Mouse (Mus musculus) liver, embryonic 12.5 days (tissue): ENCODE measurements around the gene Utrn. TPM values are rescaled to one million over a fixed set of nuclear protein-coding genes. Genes with fewer than 3 reads are reported as not detected.

Source experiments
- ATAC-seq: fragments of 200-750 bp; cut with Nextera tagmentation; 2 replicates; pipeline ENCODE4 v1.8.0; 2017; ENCODE audit warnings: moderate number of reproducible peaks, mild to moderate bottlenecking, moderate library complexity
- H3K27ac ChIP-seq: fragments of 300-500 bp; sonication (generic); 2 replicates; pipeline ENCODE4 v1.5.1; 2016; ENCODE audit warnings: mild to moderate bottlenecking
- H3K27me3 ChIP-seq: fragments of 300-500 bp; sonication (generic); replicated peaks from 2 replicates; pipeline ENCODE4 v1.6.1; 2016; ENCODE audit warnings: mild to moderate bottlenecking, moderate library complexity
- H3K36me3 ChIP-seq: fragments of 300-500 bp; sonication (generic); 2 replicates; pipeline ENCODE4 v1.6.1; 2016; ENCODE audit warnings: mild to moderate bottlenecking, moderate library complexity
- H3K4me1 ChIP-seq: fragments of 300-500 bp; sonication (generic); 2 replicates; pipeline ENCODE4 v1.6.1; 2016
- H3K4me2 ChIP-seq: fragments of 300-500 bp; sonication (generic); 2 replicates; pipeline ENCODE4 v1.6.1; 2016; ENCODE audit warnings: mild to moderate bottlenecking, moderate library complexity
- H3K4me3 ChIP-seq: fragments of 300-500 bp; sonication (generic); 2 replicates; pipeline ENCODE4 v1.5.1; 2016; ENCODE audit warnings: mild to moderate bottlenecking, moderate library complexity
- H3K9ac ChIP-seq: fragments of 300-500 bp; sonication (generic); 2 replicates; pipeline ENCODE4 v1.6.1; 2016; ENCODE audit warnings: mild to moderate bottlenecking, moderate library complexity
- H3K9me3 ChIP-seq: fragments of 300-500 bp; sonication (generic); replicated peaks from 2 replicates; pipeline ENCODE4 v1.6.1; 2016; ENCODE audit warnings: mild to moderate bottlenecking, moderate library complexity
- WGBS: fragments of 180-500 bp; shearing (Covaris S2); methylation state at CpG from one replicate; pipeline ENCODE4 v1.1.7; 2016; ENCODE audit not compliant: insufficient replicate concordance; 5-methylcytosine and 5-hydroxymethylcytosine counted together
- polyA plus RNA-seq: library from polyadenylated mRNA; unstranded; fragments of >200 nt; fragmentation: Nextera tagmentation; extraction: Ambion mirVana; gene quantifications from 2 replicates; pipeline ENCODE4 v1.2.1, GENCODE M21; 2016

Gene Utrn
- polyA plus RNA-seq, 1 experiment from 2014 or later = 14.9 TPM

DNA sequence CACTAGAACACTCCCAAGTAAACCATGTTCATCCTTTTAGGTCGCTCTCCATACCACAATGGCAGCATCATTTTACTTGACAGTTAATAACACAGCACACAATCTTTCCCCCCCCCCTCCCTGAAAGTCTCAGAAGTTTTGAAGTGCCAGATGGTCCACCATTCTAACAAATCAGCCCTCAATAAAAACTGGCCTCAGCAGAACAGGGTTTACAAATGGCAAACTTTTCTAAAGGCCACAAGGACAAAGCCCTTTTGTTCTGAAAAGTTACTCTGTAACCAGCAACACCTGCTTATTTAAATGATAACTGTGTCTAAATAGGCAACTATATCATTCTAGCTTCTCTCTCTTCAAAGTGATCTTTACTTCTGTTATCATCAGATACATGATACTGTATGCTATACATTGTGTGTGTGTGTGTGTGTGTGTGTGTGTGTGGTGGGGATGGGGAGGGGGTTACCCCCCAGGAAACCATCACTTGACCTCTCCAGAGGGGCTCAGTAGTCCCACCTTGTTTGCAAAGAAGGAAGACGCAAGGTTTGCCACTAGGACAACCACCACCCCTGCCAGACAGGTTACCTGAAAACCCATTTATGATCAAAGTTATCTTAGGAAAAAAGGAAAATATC, 315.0 kb downstream of the Utrn start:
- Histone ChIP-seq H3K4me3 (no peak overlapping the region), H3K27ac (no peak overlapping the region), H3K36me3 (no peaks in the 10 kb centered on the region), H3K4me1 (peaks cover 5% of the 10 kb centered on the region; the same call in 1 of the 2 replicates), H3K9me3 (no peaks in the 10 kb centered on the region), H3K9ac (no peak overlapping the region), H3K4me2 (no peak overlapping the region), H3K27me3 (no peaks in the 10 kb centered on the region)
- ATAC-seq = no peak
- 71% methylated on average over 2 of the region's 2 CpGs for WGBS

DNA sequence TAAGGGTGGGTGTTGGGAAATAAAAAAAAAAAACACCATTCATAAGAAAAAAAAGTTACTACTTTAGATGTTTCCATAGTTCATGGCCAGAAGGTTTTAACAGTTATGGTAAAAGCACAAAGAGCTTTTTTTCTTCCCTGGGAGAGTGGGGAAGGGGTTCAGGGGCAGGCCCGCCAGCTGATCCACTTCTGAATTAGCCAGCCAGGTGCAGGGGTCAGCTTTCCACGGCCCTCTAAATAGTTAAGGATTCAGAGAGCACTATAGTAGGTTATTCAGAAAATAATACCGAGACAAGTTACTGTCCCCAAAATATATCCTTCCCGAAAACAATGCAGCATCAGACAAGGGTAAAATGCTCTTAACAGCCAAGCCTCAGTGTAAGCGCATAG, 316.3 kb downstream of the Utrn start:
- no peak overlapping the region for H3K4me3 ChIP-seq
- no peaks in the 10 kb centered on the region for H3K9me3 ChIP-seq
- H3K27ac ChIP-seq = no peak overlapping the region; the same call in 1 of the 2 replicates
- H3K27me3 ChIP-seq = no peaks in the 10 kb centered on the region
- WGBS = 67% methylated on average over 5 of the region's 5 CpGs
- H3K4me1 ChIP-seq = peaks cover 18% of the 10 kb centered on the region
- no peak for ATAC-seq
- no peaks in the 10 kb centered on the region for H3K36me3 ChIP-seq
- no peak overlapping the region for H3K4me2 ChIP-seq
- H3K9ac ChIP-seq = no peak overlapping the region

DNA sequence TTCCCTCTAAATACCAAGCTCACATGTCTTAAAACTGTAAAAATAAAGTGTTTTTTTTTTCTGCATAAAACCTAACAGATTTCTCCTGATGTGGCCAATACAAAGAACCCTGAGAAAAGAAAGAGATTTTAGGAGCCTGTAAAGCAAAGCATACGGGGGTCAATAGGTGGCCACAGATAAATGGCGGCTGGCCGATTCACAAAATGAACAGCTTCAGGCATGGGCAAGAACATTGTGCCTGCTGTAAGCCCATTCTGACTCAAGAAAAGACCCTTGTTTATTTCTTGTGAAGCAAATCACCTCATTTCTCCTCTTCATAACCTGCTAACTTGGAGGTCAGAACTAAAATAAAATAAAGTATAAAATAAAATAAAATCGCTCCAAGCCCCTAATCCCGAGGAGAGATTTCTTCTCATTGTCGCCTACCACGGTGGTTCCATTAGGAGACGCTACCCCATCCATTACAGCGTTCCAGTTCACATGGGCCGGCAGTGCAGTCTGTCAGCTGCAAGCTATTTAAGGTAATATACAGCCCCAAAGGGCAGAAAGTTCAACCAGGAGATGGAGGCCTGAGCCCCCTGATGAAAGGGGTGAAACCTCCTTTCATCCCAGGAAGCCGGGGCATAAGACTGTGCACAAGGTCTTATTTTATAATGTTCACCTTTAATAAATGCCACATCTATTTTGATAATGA, 316.8 kb downstream of the Utrn start:
- 71% methylated on average over 11 of the region's 11 CpGs for WGBS
- H3K9me3 ChIP-seq = no peaks in the 10 kb centered on the region

DNA sequence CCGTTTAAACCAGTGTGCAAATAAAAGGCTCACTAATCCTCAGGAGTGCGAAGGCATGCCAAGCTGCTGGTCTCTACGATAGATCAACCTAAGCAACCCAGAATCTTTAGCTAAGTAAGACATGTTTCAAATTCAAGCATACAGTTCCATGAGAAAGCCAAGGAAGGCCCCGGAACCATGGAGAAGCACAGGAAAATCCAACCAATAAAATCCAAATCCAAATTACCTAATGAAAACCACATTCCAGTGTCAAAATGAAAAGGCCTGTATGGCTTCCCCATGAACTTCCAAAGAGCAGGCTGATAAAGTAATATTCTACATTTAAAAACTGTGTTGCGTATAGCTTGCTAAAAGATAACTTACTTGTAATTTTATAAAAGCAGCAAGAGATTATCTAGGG, 317.4 kb downstream of the Utrn start:
- H3K4me1 ChIP-seq = peaks cover 19% of the 10 kb centered on the region
- no peaks in the 10 kb centered on the region for H3K27me3 ChIP-seq
- no peaks in the 10 kb centered on the region for H3K9me3 ChIP-seq
- no peak overlapping the region for H3K9ac ChIP-seq
- 79% methylated on average over 5 of the region's 5 CpGs for WGBS
- H3K4me3 ChIP-seq = no peak overlapping the region
- H3K27ac ChIP-seq = no peak overlapping the region
- no peaks in the 10 kb centered on the region for H3K36me3 ChIP-seq
- no peak for ATAC-seq
- no peak overlapping the region for H3K4me2 ChIP-seq

More for the DNA sequence above, 316.8 kb downstream of the Utrn start:
- no peak overlapping the region for H3K4me3 ChIP-seq
- H3K27me3 ChIP-seq = no peaks in the 10 kb centered on the region
- no peak for ATAC-seq
- no peaks in the 10 kb centered on the region for H3K36me3 ChIP-seq
- H3K9ac ChIP-seq = no peak overlapping the region
- H3K4me2 ChIP-seq = no peak overlapping the region
- peaks cover 19% of the 10 kb centered on the region for H3K4me1 ChIP-seq
- no peak overlapping the region for H3K27ac ChIP-seq

DNA sequence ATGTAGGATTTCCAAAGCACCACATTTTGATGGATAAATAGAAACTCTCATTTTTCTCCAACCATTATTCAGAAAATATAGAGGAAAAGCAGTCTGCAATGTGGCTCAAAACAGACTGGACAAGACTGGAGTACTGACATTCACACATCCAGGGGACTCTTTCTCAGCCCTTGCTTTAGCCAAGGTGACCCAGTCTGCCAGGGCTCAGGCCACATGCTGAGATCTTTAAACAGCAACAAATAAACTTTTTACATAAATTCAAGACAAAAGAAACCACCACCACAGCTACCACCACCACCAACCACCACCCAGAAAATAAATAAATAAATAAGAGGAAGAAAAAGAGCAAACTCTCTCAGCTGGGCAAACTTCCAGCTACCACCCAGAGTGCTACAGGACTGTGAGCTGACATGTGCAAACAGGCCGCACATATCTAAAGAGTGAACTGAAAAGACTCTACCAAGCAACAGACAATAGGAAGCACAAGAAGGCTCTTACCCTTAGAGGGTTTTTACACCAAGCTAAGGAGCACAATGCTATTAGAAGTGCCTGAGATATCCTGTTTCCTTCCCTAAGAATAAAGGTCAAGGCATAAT, 319.1 kb downstream of the Utrn start:
- no peak overlapping the region for H3K4me2 ChIP-seq
- no peaks in the 10 kb centered on the region for H3K27me3 ChIP-seq
- H3K4me1 ChIP-seq = peaks cover 19% of the 10 kb centered on the region
- no peak overlapping the region for H3K9ac ChIP-seq
- no peak for ATAC-seq
- H3K9me3 ChIP-seq = no peaks in the 10 kb centered on the region
- H3K4me3 ChIP-seq = no peak overlapping the region
- H3K27ac ChIP-seq = no peak overlapping the region
- WGBS = 45% methylated on average over 1 of the region's 1 CpGs
- no peaks in the 10 kb centered on the region for H3K36me3 ChIP-seq

DNA sequence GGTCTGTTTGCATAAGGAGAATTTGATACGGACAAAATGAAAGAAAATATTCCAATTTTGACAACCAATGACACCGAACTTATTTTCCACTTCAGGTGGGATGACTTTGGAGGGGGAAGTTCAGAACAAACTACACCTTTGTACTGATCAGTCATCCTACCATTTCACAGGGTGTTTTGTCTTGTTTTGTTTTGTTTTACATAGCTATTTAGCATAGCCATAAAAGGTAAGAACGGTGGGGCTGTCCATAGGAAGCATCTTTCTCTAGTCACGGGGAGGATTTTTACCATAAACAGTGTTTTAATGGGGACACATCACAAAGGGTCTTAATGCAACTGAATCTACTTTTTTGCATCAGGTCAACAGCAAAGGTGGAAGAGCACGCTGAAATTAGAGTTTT, 319.9 kb downstream of the Utrn start:
- H3K9ac ChIP-seq = no peak overlapping the region
- WGBS = 32% methylated on average over 5 of the region's 5 CpGs
- H3K9me3 ChIP-seq = no peaks in the 10 kb centered on the region
- H3K4me3 ChIP-seq = no peak overlapping the region
- no peaks in the 10 kb centered on the region for H3K36me3 ChIP-seq
- H3K27me3 ChIP-seq = no peaks in the 10 kb centered on the region
- H3K4me2 ChIP-seq = peak overlapping the region; percentile 65; the same call in 1 of the 2 replicates
- peaks cover 19% of the 10 kb centered on the region for H3K4me1 ChIP-seq
- no peak for ATAC-seq
- no peak overlapping the region for H3K27ac ChIP-seq

DNA sequence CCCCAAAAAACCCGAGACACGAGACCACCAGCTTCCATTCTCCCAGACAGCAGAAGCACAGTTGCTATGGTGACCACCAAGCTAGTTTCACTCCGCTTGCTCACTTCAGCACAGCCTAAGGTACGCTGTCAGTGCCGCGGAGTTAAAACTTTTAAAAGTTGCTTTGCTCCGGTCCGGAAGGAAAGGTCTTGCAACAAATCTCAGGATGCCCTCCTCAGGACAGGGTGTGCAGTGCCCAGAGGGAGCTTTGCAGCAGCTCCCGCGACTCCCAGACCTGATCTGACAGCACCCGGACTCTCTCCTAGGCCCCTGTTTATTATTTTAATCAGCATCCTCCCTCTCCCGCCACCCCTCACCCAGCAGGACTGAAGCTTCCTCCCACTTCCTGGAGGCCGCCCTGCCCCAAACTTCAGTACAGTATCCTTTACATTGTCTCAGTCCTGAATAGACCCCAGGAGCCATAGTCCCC, 320.5 kb downstream of the Utrn start:
- peak; percentile 47; the same call in 1 of the 2 replicates for ATAC-seq
- Histone ChIP-seq H3K9ac (no peak overlapping the region), H3K4me1 (peaks cover 19% of the 10 kb centered on the region), H3K9me3 (no peaks in the 10 kb centered on the region), H3K27ac (no peak overlapping the region), H3K4me3 (peak overlapping the region; percentile 44), H3K27me3 (no peaks in the 10 kb centered on the region), H3K4me2 (peak overlapping the region; percentile 65), H3K36me3 (no peaks in the 10 kb centered on the region)
- WGBS = under 1% methylated on average over 13 of the region's 13 CpGs

DNA sequence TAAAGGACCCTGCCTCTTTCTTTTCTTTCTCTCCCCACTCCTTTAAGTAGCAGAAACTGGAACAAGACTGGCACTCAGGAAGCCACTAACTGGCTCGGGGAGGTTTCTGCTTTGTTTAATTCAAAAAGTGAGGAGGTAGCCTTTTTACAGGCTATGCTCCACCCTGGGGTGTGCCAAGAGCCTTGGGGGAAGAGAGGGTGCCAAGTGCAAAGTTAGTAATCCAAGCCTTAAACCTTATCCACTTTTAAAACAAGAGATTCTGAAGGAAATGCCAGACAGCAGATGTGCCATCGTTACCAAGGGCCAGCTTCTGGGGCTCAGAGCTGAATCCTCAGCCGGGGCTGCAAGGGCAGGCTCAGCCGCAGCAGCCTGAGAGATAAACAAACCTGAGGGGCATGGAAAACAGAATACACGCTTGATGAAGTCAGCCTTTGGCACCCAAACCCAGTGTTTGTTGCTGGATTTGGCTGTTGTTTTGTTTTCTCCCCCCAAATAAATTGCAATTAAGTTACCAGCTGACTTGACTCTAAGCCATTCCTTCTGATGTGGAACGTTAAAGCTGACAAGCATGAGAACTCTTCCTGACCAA, 322.0 kb downstream of the Utrn start:
- no peak overlapping the region for H3K4me3 ChIP-seq
- no peaks in the 10 kb centered on the region for H3K9me3 ChIP-seq
- H3K4me1 ChIP-seq = peaks cover 19% of the 10 kb centered on the region
- no peaks in the 10 kb centered on the region for H3K27me3 ChIP-seq
- no peaks in the 10 kb centered on the region for H3K36me3 ChIP-seq
- no peak overlapping the region for H3K9ac ChIP-seq
- no peak overlapping the region for H3K4me2 ChIP-seq
- 48% methylated on average over 6 of the region's 6 CpGs for WGBS
- no peak overlapping the region for H3K27ac ChIP-seq
- no peak for ATAC-seq

DNA sequence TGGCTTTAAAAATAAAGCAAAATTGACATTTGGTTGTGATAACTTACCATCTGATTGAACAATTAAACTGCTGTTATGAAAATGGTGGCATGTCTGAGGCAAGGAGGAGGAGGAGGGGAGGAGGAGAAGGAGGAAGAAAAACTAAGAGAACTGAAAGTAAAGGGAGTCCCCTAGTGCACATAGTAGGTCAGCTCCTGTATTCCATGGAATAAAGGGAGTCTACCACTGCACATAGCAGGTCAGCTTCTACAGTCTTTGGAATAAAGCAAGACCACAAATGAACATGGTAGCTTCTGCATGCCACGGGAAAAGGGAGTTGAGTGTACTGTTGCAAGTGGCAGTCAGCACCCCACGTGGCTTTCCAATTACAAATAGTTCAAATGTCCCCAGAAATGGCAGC, 323.7 kb downstream of the Utrn start:
- Histone ChIP-seq H3K27me3 (no peaks in the 10 kb centered on the region), H3K9me3 (no peaks in the 10 kb centered on the region), H3K27ac (no peak overlapping the region), H3K9ac (no peak overlapping the region), H3K4me3 (no peak overlapping the region), H3K4me1 (peaks cover 19% of the 10 kb centered on the region), H3K36me3 (no peaks in the 10 kb centered on the region), H3K4me2 (no peak overlapping the region)
- WGBS = 72% methylated on average over 2 of the region's 2 CpGs
- ATAC-seq = no peak

DNA sequence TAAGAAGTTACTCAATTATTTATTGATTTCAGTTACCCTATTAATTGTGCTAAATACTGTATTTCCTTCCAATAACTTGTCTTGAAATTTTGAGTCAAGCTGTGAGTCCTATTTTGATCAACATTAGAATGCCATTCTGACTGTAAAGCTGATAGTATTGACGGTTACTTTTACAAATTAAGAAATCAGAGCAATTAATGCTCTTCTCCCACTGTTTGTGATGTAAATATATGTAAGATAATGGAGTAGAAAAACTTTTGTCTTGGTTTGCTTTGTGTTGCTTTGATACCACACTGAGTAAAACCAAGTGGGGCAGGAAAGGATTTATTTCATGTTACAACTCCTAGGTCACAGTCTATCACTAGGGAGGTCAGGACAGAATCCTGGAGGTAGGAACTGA, 327.4 kb downstream of the Utrn start:
- H3K27me3 ChIP-seq = no peaks in the 10 kb centered on the region
- 70% methylated on average over 1 of the region's 1 CpGs for WGBS
- H3K9ac ChIP-seq = no peak overlapping the region
- H3K4me2 ChIP-seq = no peak overlapping the region
- no peaks in the 10 kb centered on the region for H3K4me1 ChIP-seq
- H3K4me3 ChIP-seq = no peak overlapping the region
- no peak overlapping the region for H3K27ac ChIP-seq
- no peaks in the 10 kb centered on the region for H3K36me3 ChIP-seq
- H3K9me3 ChIP-seq = no peaks in the 10 kb centered on the region
- ATAC-seq = no peak

DNA sequence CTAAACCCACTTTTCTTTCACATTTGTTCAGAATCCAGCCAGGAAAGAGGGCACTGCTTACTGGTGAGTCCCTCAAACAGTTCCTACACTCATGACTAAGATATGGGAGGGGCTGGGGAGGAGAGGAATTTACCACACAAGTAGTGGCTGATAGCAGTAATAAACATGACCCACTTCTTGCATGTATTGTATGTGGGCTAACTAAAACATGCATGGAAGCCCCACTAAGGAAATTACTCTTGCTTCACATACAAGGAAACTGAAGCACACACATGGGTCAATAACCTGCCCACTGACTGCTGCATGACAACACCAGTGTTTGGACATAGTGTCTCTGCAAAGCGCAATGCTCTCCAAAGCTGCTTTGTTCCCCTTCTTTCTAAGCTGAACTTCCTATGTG, 333.9 kb downstream of the Utrn start:
- Histone ChIP-seq H3K4me2 (no peak overlapping the region), H3K9me3 (no peaks in the 10 kb centered on the region), H3K9ac (no peak overlapping the region), H3K36me3 (no peaks in the 10 kb centered on the region), H3K4me3 (no peak overlapping the region), H3K4me1 (peaks cover 22% of the 10 kb centered on the region), H3K27me3 (no peaks in the 10 kb centered on the region), H3K27ac (no peak overlapping the region)
- ATAC-seq = peak; percentile 49; the same call in 1 of the 2 replicates
- WGBS = 77% methylated on average over 1 of the region's 1 CpGs

DNA sequence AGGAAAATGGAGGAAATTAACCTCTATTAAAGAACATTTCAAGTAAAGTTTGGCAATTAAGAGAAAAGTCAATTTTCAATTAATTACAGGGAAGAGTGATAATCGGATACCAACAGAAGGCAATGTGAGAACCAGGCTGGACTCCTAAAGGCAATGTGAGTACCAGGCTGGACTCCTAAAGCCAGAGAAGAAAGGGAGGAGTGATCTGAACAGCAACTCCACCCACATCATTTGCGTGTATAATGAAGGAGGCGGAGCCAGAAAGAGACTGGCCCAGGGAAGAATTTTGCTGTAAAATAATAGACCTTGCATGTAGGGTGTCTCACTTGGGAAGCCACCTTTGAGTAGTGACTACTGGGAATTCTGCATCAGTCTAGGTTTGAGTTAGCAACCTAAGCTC, 334.4 kb downstream of the Utrn start:
- peaks cover 22% of the 10 kb centered on the region for H3K4me1 ChIP-seq
- H3K9me3 ChIP-seq = no peaks in the 10 kb centered on the region
- no peak overlapping the region for H3K4me2 ChIP-seq
- WGBS = 36% methylated on average over 3 of the region's 3 CpGs
- peak; percentile 79 for ATAC-seq
- H3K36me3 ChIP-seq = no peaks in the 10 kb centered on the region
- no peak overlapping the region for H3K4me3 ChIP-seq
- H3K9ac ChIP-seq = no peak overlapping the region
- H3K27me3 ChIP-seq = no peaks in the 10 kb centered on the region
- H3K27ac ChIP-seq = no peak overlapping the region
